10 mouse cellular contexts compared by ENCODE assay signal in genomic region chr11:54140159-54140558, GRCm38 (mm10). TPM values are rescaled to one million over a fixed set of nuclear protein-coding genes. Genes with fewer than 3 reads are reported as not detected.
DNase-seq lines count a peak whose midpoint lies in the region; ATAC-seq and TF ChIP-seq lines count a peak whose summit lies in the region.
"Not testable (repeated sequence)": the region's sequence is repeated elsewhere in the genome, so short reads cannot be mapped to it uniquely, and the experiment has no call there.
"Had no signal": no experiment of that assay in that cellular context is flagged by ENCODE, and none has a peak within 500 bp of the region (broad histone marks: within the 10 kb centered on the region; RNA-seq: fewer than 3 reads in every experiment).

No protein-coding gene starts in this region.

- not testable (repeated sequence) for H3K27me3 ChIP-seq in MEL (ENCODE audit: control insufficient read depth in 1 of 2, insufficient read depth in 2 of 2, low read length in 2 of 2); embryonic facial prominence, embryonic 10.5 days (replicated peaks; ENCODE audit: low read depth, poor library complexity, severe bottlenecking); liver, postnatal 0 days (ENCODE audit: insufficient read depth, low read length)

- not testable (repeated sequence) for H3K4me3 ChIP-seq in MEL (ENCODE audit: control insufficient read depth in 1 of 2, insufficient read depth in 1 of 2, low read depth in 2 of 2, low read length in 2 of 2); embryonic facial prominence, embryonic 10.5 days; liver, postnatal 0 days (ENCODE audit: low read depth, low read length)

- ATAC-seq in liver, postnatal 0 days, result not testable (repeated sequence)

- not testable (repeated sequence) for TF ChIP-seq POLR2A in MEL (IDR thresholded peaks at IDR 0.05; ENCODE audit: control insufficient read depth in 1 of 2, insufficient read depth in 1 of 2, low read depth in 1 of 2, low read length in 2 of 2, poor library complexity in 1 of 2)

- WGBS in embryonic facial prominence, embryonic 10.5 days, result 44% methylated on average over 2 of the region's 2 CpGs
- 40% methylated on average over 2 of the region's 2 CpGs for WGBS in liver, postnatal 0 days (ENCODE audit: insufficient replicate concordance)

- H3K9me3 ChIP-seq in MEL (replicated peaks; ENCODE audit: insufficient read depth, low read length); embryonic facial prominence, embryonic 10.5 days; liver, postnatal 0 days (ENCODE audit: low read length): not testable (repeated sequence)

- not testable (repeated sequence) for H3K36me3 ChIP-seq in MEL (ENCODE audit: control insufficient read depth in 1 of 2, insufficient read depth in 2 of 2, low read length in 2 of 2); embryonic facial prominence, embryonic 10.5 days (replicated peaks); liver, postnatal 0 days (replicated peaks; ENCODE audit: insufficient read depth, low read length)

- H3K27ac ChIP-seq in MEL (ENCODE audit: control insufficient read depth, low read depth, low read length); embryonic facial prominence, embryonic 10.5 days (replicated peaks); liver, postnatal 0 days (ENCODE audit: low read depth): not testable (repeated sequence)

- not testable (repeated sequence) for TF ChIP-seq RAD21 in MEL (IDR thresholded peaks at IDR 0.05; ENCODE audit: low read depth, low read length)

- TF ChIP-seq EP300 in MEL (IDR thresholded peaks at IDR 0.05; ENCODE audit: low read depth in 1 of 2, low read length in 2 of 2); liver, postnatal 0 days (IDR thresholded peaks at IDR 0.05; ENCODE audit: low read depth): not testable (repeated sequence)

- not testable (repeated sequence) for H3K9ac ChIP-seq in MEL (ENCODE audit: control insufficient read depth, low read depth, low read length, poor library complexity, severe bottlenecking); liver, postnatal 0 days (replicated peaks)

- not testable (repeated sequence) for H3K4me2 ChIP-seq in liver, postnatal 0 days (ENCODE audit: low read depth, low read length)

- TF ChIP-seq CTCF in MEL (IDR thresholded peaks at IDR 0.05 in 2 of 3, conservative IDR thresholded peaks at IDR 0.05 in 1 of 3; ENCODE audit: control insufficient read depth in 1 of 3, insufficient read depth in 1 of 3, low read depth in 2 of 3, low read length in 3 of 3, poor library complexity in 1 of 3, severe bottlenecking in 1 of 3); liver, postnatal 0 days (IDR thresholded peaks at IDR 0.05; ENCODE audit: low read depth): not testable (repeated sequence)

- not testable (repeated sequence) for H3K4me1 ChIP-seq in MEL (ENCODE audit: control insufficient read depth in 1 of 2, insufficient read depth in 2 of 2, low read length in 2 of 2); embryonic facial prominence, embryonic 10.5 days; liver, postnatal 0 days (ENCODE audit: insufficient read depth)

- DNase-seq in 3134 (ENCODE audit: extremely low read depth, insufficient read length, low spot score), result peak; percentile 22
- DNase-seq in MEL (ENCODE audit: low read depth, low spot score), result peak; percentile 78
- DNase-seq in adrenal gland, postnatal 14 days, result peak; percentile 38
- peak; percentile 53 for DNase-seq in embryonic facial prominence, embryonic 10.5 days (ENCODE audit: low spot score)
- peak; percentile 64 for DNase-seq in induced T-regulatory cell, adult 2 months (ENCODE audit: low read depth)
- DNase-seq in liver, postnatal 0 days, result peak; percentile 47
- peak; percentile 55 for DNase-seq in skeletal muscle tissue, adult 2 months (ENCODE audit: low read depth, low spot score)
- DNase-seq in urinary bladder, postnatal 14 days (ENCODE audit: low spot score), result peak; percentile 11

- not testable (repeated sequence) for H3K79me2 ChIP-seq in MEL (ENCODE audit: control insufficient read depth, insufficient read depth, low read length, poor library complexity)

RNA-seq across cellular contexts. Expression of gene P4ha2, which starts 40.3 kb away (rescaled TPM):
- 18.6 and 32.0 TPM in 2 replicates for total RNA-seq in MEL (2012; rRNA removed)
- polyA plus RNA-seq in MEL (2012; ENCODE audit: insufficient read depth in 1 of 2, insufficient read length in 2 of 2, low read depth in 1 of 2, low replicate concordance in 2 of 2, missing spikeins in 1 of 2), result 10 to 100 TPM in 1 of 2 experiments, not detected in 1; 57.8 TPM
- total RNA-seq in adrenal gland, postnatal 14 days (2021), result 24.3 and 28.3 TPM in 2 replicates
- 36.5 and 36.8 TPM in 2 replicates for polyA plus RNA-seq in embryonic facial prominence, embryonic 10.5 days (2016; fragmentation: Nextera tagmentation; extraction: Ambion mirVana)
- 2.4 and 2.7 TPM in 2 replicates for polyA plus RNA-seq in liver, postnatal 0 days (2015; fragmentation: Nextera tagmentation; extraction: Ambion mirVana)
- total RNA-seq: hematopoietic stem cell, adult 5-6 weeks had no signal
- polyA plus RNA-seq: erythroblast, embryonic 14.5 days had no signal

Comparison
In these comparisons a context has a peak if more than half of its experiments do, and no peak if none do; other contexts are left out.
1. DNase-seq: peak in every context shown above with its lines; median percentile 78 in MEL; 64 in induced T-regulatory cell, adult 2 months; 55 in skeletal muscle tissue, adult 2 months; 53 in embryonic facial prominence, embryonic 10.5 days; 47 in liver, postnatal 0 days; 38 in adrenal gland, postnatal 14 days; 22 in 3134; 11 in urinary bladder, postnatal 14 days.